Mouse (Mus musculus) embryonic fibroblast, embryonic 13.5 days (primary cell): ENCODE measurements around the gene Alpk3.

Source experiments
- CTCF ChIP-seq: IDR thresholded peaks from 2 replicates; pipeline ENCODE4 v1.5.1; 2011; ENCODE audit warnings: mild to moderate bottlenecking, control low read depth, low read length, moderate library complexity, borderline replicate concordance; ENCODE audit not compliant: insufficient read depth
- POLR2A ChIP-seq: IDR thresholded peaks from 2 replicates; pipeline ENCODE4 v1.6.1; 2011; ENCODE audit warnings: low read depth, mild to moderate bottlenecking, control low read depth, low read length, moderate library complexity

GRCm38 (mm10) chr7:81074546-81074945, 17.1 kb downstream of the Alpk3 start:
- TF ChIP-seq CTCF (no peak), POLR2A (no peak)
